Mouse (Mus musculus): Measurements from ENCODE around the gene Neurog3. TPM values are rescaled to one million over a fixed set of nuclear protein-coding genes. Genes with fewer than 3 reads are reported as not detected.

Neurog3 gene
- not detected in 2 replicates for polyA plus RNA-seq (2015; fragmentation: Nextera tagmentation; extraction: Ambion mirVana)

- Histone ChIP-seq H3K4me1 (replicated peaks) (peaks cover 32% of the 10 kb centered on the region), H3K27me3 (peaks cover 99% of the 10 kb centered on the region), H3K27ac (replicated peaks) (no peak within 1 kb of the TSS), H3K4me3 (peak within 1 kb of the TSS; percentile 19; the same call in 1 of the 2 replicates), H3K9me3 (no peaks in the 10 kb centered on the region), H3K4me2 (peak within 1 kb of the TSS; percentile 45), H3K36me3 (no peaks in the 10 kb centered on the region), H3K9ac (no peak within 1 kb of the TSS)
- WGBS = 0% methylated on average over 20 of the region's 29 CpGs
- ATAC-seq (ENCODE audit: low FRiP score, low read depth) = no peak
Observed at GRCm38 (mm10) chr10:62132691-62133281, at the start of gene Neurog3. Neurog3 (plus strand) TSS chr10:62133090.

DNA sequence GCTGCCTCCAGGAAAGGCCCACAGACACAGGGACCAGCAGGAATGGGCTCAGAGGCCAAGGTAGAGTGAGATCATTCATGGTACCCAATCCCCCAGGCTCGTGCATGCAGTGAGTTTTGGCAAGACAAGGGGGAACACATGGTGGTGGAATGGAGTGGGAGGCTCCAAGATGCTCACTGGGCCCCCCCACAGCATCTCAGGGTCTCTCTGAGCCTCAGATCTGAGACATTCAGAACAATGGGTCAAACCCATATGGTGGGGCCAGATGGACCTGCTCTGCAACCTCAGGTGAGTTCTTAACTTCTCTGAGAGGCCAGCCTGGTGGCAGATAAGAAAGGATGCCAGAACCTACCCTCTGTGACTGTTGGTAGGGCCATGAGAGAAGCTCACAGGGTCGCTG is 46.8 kb upstream of the Neurog3 start:
- Histone ChIP-seq H3K4me2 (no peak overlapping the region), H3K4me1 (replicated peaks) (no peaks in the 10 kb centered on the region), H3K9me3 (no peaks in the 10 kb centered on the region), H3K4me3 (no peak overlapping the region), H3K36me3 (no peaks in the 10 kb centered on the region), H3K27ac (replicated peaks) (no peak overlapping the region), H3K27me3 (no peaks in the 10 kb centered on the region), H3K9ac (no peak overlapping the region)
- WGBS = 70% methylated on average over 2 of the region's 2 CpGs
- no peak for ATAC-seq (ENCODE audit: low FRiP score, low read depth)

- Histone ChIP-seq H3K9me3 (no peaks in the 10 kb centered on the region), H3K4me2 (no peak overlapping the region), H3K27me3 (no peaks in the 10 kb centered on the region), H3K4me3 (no peak overlapping the region), H3K4me1 (replicated peaks) (no peaks in the 10 kb centered on the region), H3K36me3 (no peaks in the 10 kb centered on the region), H3K9ac (no peak overlapping the region), H3K27ac (replicated peaks) (no peak overlapping the region)
- no peak for ATAC-seq (ENCODE audit: low FRiP score, low read depth)
- 86% methylated on average over 5 of the region's 5 CpGs for WGBS
Observed at GRCm38 (mm10) chr10:62086826-62087225, 46.1 kb upstream of the Neurog3 start.

DNA sequence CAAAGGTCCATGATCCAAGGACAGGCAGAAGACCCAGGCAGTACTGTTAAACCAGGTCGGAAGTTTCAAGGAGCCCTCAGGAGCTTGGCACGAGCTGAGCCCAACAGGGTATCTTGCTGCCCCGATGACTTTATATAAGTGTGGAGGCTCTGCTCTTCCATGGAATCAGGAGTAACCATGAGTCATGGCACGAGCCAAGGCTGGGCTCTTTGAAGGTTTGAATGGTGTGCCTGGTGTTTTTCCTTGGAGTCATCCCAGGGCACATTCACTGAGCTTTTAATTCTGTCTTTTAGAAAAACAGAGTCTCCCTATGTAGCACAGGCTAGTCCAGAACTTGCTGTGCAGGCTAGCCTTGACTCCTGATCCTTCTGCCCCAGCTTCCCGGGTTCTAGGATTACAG is 44.5 kb upstream of the Neurog3 start:
- ATAC-seq (ENCODE audit: low FRiP score, low read depth) = no peak
- 85% methylated on average over 5 of the region's 5 CpGs for WGBS
- H3K4me2 ChIP-seq = no peak overlapping the region

DNA sequence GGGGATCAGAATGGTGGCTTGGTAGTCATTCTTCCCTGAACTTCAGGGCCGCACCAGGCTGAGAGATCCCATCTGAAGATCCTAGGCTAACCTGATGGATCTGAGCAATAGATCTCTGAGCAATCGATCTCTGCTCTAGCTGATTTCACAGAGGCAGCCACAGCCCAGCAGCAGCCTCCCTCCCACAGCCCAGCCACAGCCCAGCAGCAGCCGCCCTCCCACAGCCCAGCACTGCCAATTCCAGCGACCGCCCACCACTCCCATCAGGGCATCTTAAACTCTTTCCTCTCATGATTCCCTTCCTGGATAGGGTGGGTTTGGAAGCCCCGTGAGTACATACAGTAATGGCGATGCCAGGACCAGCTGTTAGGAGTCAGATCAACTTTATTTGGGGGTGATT is 43.8 kb upstream of the Neurog3 start:
- WGBS = 65% methylated on average over 7 of the region's 7 CpGs
- ATAC-seq (ENCODE audit: low FRiP score, low read depth) = no peak
- Histone ChIP-seq H3K27me3 (no peaks in the 10 kb centered on the region), H3K4me1 (replicated peaks) (no peaks in the 10 kb centered on the region), H3K4me3 (no peak overlapping the region), H3K9me3 (no peaks in the 10 kb centered on the region), H3K27ac (replicated peaks) (no peak overlapping the region), H3K36me3 (no peaks in the 10 kb centered on the region), H3K4me2 (no peak overlapping the region), H3K9ac (no peak overlapping the region)

More for the DNA sequence above, 44.5 kb upstream of the Neurog3 start:
- Histone ChIP-seq H3K4me1 (replicated peaks) (no peaks in the 10 kb centered on the region), H3K9me3 (no peaks in the 10 kb centered on the region), H3K4me3 (no peak overlapping the region), H3K27me3 (no peaks in the 10 kb centered on the region), H3K27ac (replicated peaks) (no peak overlapping the region), H3K9ac (no peak overlapping the region), H3K36me3 (no peaks in the 10 kb centered on the region)

- Histone ChIP-seq H3K27me3 (no peaks in the 10 kb centered on the region), H3K36me3 (no peaks in the 10 kb centered on the region), H3K4me1 (replicated peaks) (no peaks in the 10 kb centered on the region), H3K27ac (replicated peaks) (no peak overlapping the region), H3K9ac (no peak overlapping the region), H3K4me3 (no peak overlapping the region), H3K4me2 (no peak overlapping the region), H3K9me3 (no peaks in the 10 kb centered on the region)
- no peak for ATAC-seq (ENCODE audit: low FRiP score, low read depth)
Observed at GRCm38 (mm10) chr10:62089486-62089885, 43.4 kb upstream of the Neurog3 start.

- no peaks in the 10 kb centered on the region for H3K27me3 ChIP-seq
- WGBS = 86% methylated on average over 7 of the region's 7 CpGs
- no peak for ATAC-seq (ENCODE audit: low FRiP score, low read depth)
- H3K4me1 ChIP-seq (replicated peaks) = peaks cover 4% of the 10 kb centered on the region; the same call in 1 of the 2 replicates
- no peaks in the 10 kb centered on the region for H3K36me3 ChIP-seq
- no peak overlapping the region for H3K9ac ChIP-seq
- no peaks in the 10 kb centered on the region for H3K9me3 ChIP-seq
- H3K27ac ChIP-seq (replicated peaks) = no peak overlapping the region
- H3K4me3 ChIP-seq = no peak overlapping the region
- H3K4me2 ChIP-seq = no peak overlapping the region
Observed at GRCm38 (mm10) chr10:62093903-62094302, 39.0 kb upstream of the Neurog3 start.

DNA sequence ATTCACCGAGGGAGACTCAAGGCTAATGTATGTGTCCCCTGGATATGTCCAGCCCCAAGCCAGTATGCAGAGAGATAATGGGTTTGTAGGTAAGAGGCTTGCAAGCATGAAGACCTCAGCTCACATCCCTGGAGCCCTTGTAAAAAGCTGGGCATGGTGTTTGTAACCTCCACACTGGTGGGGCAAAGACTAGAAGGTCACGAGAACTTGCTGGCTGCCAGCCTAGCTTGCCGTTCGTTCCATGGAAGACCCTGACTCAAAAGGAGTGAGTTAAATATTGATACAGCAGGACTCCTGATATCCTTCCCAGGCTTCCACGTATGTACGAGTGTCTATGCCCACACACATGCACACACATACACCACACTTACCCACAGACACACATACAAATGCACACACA is 38.5 kb upstream of the Neurog3 start:
- Histone ChIP-seq H3K27me3 (no peaks in the 10 kb centered on the region), H3K4me3 (no peak overlapping the region), H3K36me3 (no peaks in the 10 kb centered on the region), H3K4me2 (no peak overlapping the region), H3K4me1 (replicated peaks) (peaks cover 9% of the 10 kb centered on the region), H3K27ac (replicated peaks) (no peak overlapping the region), H3K9me3 (no peaks in the 10 kb centered on the region), H3K9ac (no peak overlapping the region)
- ATAC-seq (ENCODE audit: low FRiP score, low read depth) = no peak
- WGBS = 85% methylated on average over 6 of the region's 6 CpGs

DNA sequence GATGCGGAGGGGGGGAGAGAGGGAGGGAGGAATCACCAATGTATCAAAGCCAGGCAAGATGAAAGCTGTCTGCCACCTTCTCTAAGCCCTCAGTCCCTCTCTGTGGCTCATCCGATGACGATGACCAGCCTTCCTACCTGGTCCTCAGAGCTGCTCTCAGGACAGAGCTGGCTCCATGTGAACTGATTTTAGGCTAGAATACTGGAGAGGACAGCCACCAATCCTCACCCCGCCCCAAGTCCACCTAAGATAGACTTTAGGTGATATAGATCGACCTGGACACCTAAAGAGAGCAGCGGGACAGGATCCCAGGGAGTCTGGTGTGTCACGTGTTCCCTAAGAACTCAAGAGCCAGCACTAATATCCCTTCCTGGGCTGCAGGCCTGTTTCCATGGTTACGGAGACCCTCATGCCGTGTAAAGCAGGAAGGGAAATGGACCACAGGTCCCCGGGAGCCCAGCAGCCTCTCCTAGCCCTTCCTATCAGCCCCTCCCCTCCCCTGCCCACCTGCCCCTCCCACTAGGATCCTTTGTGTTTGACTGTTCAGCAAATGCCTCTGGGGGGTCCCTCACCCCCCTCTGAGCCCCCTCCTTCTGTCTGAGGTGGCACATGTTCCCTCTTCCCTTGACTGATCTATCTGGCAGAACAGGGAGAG is 33.0 kb upstream of the Neurog3 start:
- 0 out of 2 replicates have a peak, but pooled peaks cover 2% of the 10 kb centered on the region for H3K27me3 ChIP-seq
- H3K4me1 ChIP-seq (replicated peaks) = peaks cover 34% of the 10 kb centered on the region
- no peak overlapping the region for H3K4me2 ChIP-seq
- WGBS = 38% methylated on average over 10 of the region's 10 CpGs
- ATAC-seq (ENCODE audit: low FRiP score, low read depth) = peak; percentile 79
- no peaks in the 10 kb centered on the region for H3K36me3 ChIP-seq
- H3K4me3 ChIP-seq = no peak overlapping the region
- no peak overlapping the region for H3K9ac ChIP-seq
- H3K27ac ChIP-seq (replicated peaks) = peak overlapping the region; percentile 93
- no peaks in the 10 kb centered on the region for H3K9me3 ChIP-seq

GRCm38 (mm10) chr10:62101504-62102439 is 31.1 kb upstream of the Neurog3 start:
- Histone ChIP-seq H3K27ac (replicated peaks) (peak overlapping the region; percentile 93), H3K4me2 (peak overlapping the region; percentile 18; the same call in 1 of the 2 replicates), H3K4me1 (replicated peaks) (peaks cover 34% of the 10 kb centered on the region)

DNA sequence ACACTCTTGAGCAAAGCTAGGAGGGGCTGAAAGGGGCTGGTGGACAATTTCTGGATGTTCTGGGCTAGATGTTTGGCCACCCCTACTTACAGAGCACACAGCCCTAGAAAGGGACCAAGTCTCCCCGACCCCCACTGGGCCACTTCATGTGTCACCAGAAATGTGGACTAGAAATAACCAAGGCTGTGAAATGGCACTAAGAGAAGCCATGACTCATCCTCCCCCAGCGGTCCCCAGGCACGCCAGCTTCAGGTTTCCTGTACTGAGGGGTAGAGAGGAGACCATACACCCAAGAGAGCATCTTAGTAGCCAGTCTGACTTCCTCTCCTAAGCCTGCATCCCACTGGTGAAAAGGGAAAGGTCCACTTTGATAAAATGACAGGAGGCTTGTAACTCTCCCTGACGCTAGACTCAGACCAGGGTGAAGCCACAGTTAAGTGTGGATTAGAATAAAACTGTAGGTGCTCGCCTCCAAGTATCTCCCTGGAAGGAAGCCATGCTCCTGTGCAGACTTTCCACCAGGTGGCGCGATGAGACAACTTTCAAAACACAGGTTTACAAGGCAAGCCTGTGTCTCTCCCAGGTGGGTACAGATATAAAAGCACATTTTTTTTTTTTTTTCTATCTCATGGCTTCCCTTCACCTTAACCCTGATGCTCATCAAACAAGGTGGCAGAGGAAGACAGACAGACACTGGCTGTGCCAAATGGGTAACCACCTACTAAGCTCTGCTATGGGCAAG is 27.9 kb upstream of the Neurog3 start:
- Histone ChIP-seq H3K4me1 (replicated peaks) (peaks cover 35% of the 10 kb centered on the region), H3K4me2 (no peak overlapping the region), H3K27ac (replicated peaks) (no peak overlapping the region), H3K9me3 (no peaks in the 10 kb centered on the region), H3K4me3 (no peak overlapping the region), H3K27me3 (0 out of 2 replicates have a peak, but pooled peaks cover 2% of the 10 kb centered on the region), H3K36me3 (0 out of 2 replicates have a peak, but pooled peaks cover 2% of the 10 kb centered on the region), H3K9ac (no peak overlapping the region)
- WGBS = 33% methylated on average over 7 of the region's 7 CpGs
- no peak for ATAC-seq (ENCODE audit: low FRiP score, low read depth)

More at GRCm38 (mm10) chr10:62101504-62102439, 31.1 kb upstream of the Neurog3 start:
- Histone ChIP-seq H3K27me3 (0 out of 2 replicates have a peak, but pooled peaks cover 2% of the 10 kb centered on the region), H3K36me3 (0 out of 2 replicates have a peak, but pooled peaks cover 2% of the 10 kb centered on the region), H3K4me3 (no peak overlapping the region), H3K9ac (no peak overlapping the region), H3K9me3 (no peaks in the 10 kb centered on the region)
- 10% methylated on average over 7 of the region's 7 CpGs for WGBS
- peak; percentile 85 for ATAC-seq (ENCODE audit: low FRiP score, low read depth)
